Mouse (Mus musculus) embryonic facial prominence, embryonic 13.5 days (tissue): ENCODE measurements around the gene 2310003L06Rik. TPM values are rescaled to one million over a fixed set of nuclear protein-coding genes. Genes with fewer than 3 reads are reported as not detected.

Experiments used
- ATAC-seq: fragments of 200-750 bp; cut with Nextera tagmentation; 2 replicates; pipeline ENCODE4 v1.8.0; 2017; ENCODE audit warnings: low read depth; ENCODE audit not compliant: insufficient number of reproducible peaks, insufficient read depth, low FRiP score, low TSS enrichment
- H3K27ac ChIP-seq: fragments of 300-500 bp; sonication (generic); 2 replicates; pipeline ENCODE4 v1.5.1; 2015; ENCODE audit warnings: moderate library complexity, mild to moderate bottlenecking, inconsistent platforms
- H3K27me3 ChIP-seq: fragments of 300-500 bp; sonication (generic); 2 replicates; pipeline ENCODE4 v1.6.1; 2015; ENCODE audit warnings: mild to moderate bottlenecking, inconsistent platforms
- H3K36me3 ChIP-seq: fragments of 300-500 bp; sonication (generic); 2 replicates; pipeline ENCODE4 v1.6.1; 2015; ENCODE audit warnings: mild to moderate bottlenecking, inconsistent platforms
- H3K4me1 ChIP-seq: fragments of 300-500 bp; sonication (generic); 2 replicates; pipeline ENCODE4 v1.6.1; 2015; ENCODE audit warnings: inconsistent platforms
- H3K4me2 ChIP-seq: fragments of 300-500 bp; sonication (generic); 2 replicates; pipeline ENCODE4 v1.6.1; 2015; ENCODE audit warnings: moderate library complexity, mild to moderate bottlenecking, inconsistent platforms
- H3K4me3 ChIP-seq: fragments of 300-500 bp; sonication (generic); 2 replicates; pipeline ENCODE4 v1.5.1; 2015; ENCODE audit warnings: mild to moderate bottlenecking, inconsistent platforms
- H3K9ac ChIP-seq: fragments of 300-500 bp; sonication (generic); 2 replicates; pipeline ENCODE4 v1.6.1; 2015; ENCODE audit warnings: mild to moderate bottlenecking, inconsistent platforms
- H3K9me3 ChIP-seq: fragments of 300-500 bp; sonication (generic); 2 replicates; pipeline ENCODE4 v1.6.1; 2016; ENCODE audit warnings: inconsistent platforms
- WGBS: fragments of 180-500 bp; shearing (Covaris S2); methylation state at CpG from one replicate; pipeline ENCODE4 v1.1.7; 2015; ENCODE audit warnings: mixed read lengths; 5-methylcytosine and 5-hydroxymethylcytosine counted together
- polyA plus RNA-seq: library from polyadenylated mRNA; unstranded; fragments of >200 nt; fragmentation: Nextera tagmentation; extraction: Ambion mirVana; gene quantifications from 2 replicates; pipeline ENCODE4 v1.2.1, GENCODE M21; 2015

Gene 2310003L06Rik
- polyA plus RNA-seq, result 0.17 TPM in 1 of 2 replicates, not detected in the other

- 56% methylated on average over 2 of the region's 2 CpGs for WGBS
- no peak for ATAC-seq
Measured at GRCm38 (mm10) chr5:87969201-87969600, at the start of gene 2310003L06Rik, which contains the start of gene Gm28434. TSS of gene 2310003L06Rik (plus strand) at chr5:87969459. TSS of gene Gm28434 (plus strand) at chr5:87969517.

DNA sequence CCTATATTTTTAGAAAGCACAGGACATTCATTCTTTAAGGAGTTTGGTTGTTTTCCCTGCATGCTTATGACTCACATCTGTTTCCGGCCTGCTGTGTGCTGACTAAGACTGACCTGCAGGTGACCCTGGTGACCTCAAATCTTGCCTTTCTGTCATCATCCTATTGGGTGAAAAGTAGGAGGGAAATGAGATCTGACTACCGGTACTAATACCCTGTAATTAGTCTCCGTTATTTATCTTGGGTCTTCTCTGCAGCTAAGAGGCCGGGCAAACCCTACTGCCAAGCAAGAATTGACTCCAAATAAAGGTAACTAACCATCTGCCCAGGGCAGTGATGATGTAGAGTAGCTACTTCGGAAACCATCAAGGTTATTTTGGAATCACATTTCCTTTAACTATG lies 43.9 kb upstream of the 2310003L06Rik start, which contains the start of gene Csn3:
Gene Csn3, plus strand, starts transcription at position 208 of the 400 bp plus-strand sequence.
- H3K4me1 ChIP-seq, result no peaks in the 10 kb centered on the region
- ATAC-seq, result no peak
- WGBS, result 10% methylated on average over 5 of the region's 5 CpGs
- H3K9me3 ChIP-seq, result no peaks in the 10 kb centered on the region
- H3K36me3 ChIP-seq, result no peaks in the 10 kb centered on the region
- H3K27ac ChIP-seq, result no peak within 1 kb of the TSS
- no peak within 1 kb of the TSS for H3K4me2 ChIP-seq
- H3K27me3 ChIP-seq, result no peaks in the 10 kb centered on the region
- no peak within 1 kb of the TSS for H3K4me3 ChIP-seq
- no peak within 1 kb of the TSS for H3K9ac ChIP-seq

More at GRCm38 (mm10) chr5:87969201-87969600, at the start of gene 2310003L06Rik, which contains the start of gene Gm28434:
- Histone ChIP-seq H3K4me3 (no peak within 1 kb of the TSS), H3K36me3 (no peaks in the 10 kb centered on the region), H3K27me3 (no peaks in the 10 kb centered on the region), H3K4me1 (no peaks in the 10 kb centered on the region), H3K9me3 (no peaks in the 10 kb centered on the region), H3K27ac (no peak within 1 kb of the TSS), H3K4me2 (no peak within 1 kb of the TSS), H3K9ac (no peak within 1 kb of the TSS)

GRCm38 (mm10) chr5:87931603-87932002 lies 37.7 kb upstream of the 2310003L06Rik start:
- Histone ChIP-seq H3K4me2 (no peak overlapping the region), H3K9me3 (no peaks in the 10 kb centered on the region), H3K27ac (no peak overlapping the region), H3K9ac (no peak overlapping the region), H3K36me3 (no peaks in the 10 kb centered on the region), H3K27me3 (no peaks in the 10 kb centered on the region), H3K4me1 (no peaks in the 10 kb centered on the region), H3K4me3 (no peak overlapping the region)
- 28% methylated on average over 1 of the region's 1 CpGs for WGBS
- no peak for ATAC-seq

DNA sequence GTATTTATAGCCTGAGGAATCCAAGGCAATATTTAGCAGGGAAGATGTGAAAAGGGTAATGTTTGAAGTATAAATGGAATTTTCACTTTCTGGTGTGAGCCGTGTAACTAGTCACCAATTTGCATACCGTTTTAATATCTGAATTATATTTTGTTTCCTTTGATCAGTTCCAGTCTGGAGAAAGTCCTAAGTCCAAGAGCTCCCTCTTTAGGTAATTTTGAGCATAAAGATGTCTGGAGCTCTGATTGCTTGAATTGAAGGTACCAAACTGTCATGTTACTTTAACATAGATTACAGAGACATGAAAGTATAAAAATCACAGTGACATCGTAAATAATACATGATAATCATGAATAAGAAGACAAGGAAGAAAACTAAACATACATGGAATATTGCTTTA lies 28.5 kb upstream of the 2310003L06Rik start:
- Histone ChIP-seq H3K9ac (no peak overlapping the region), H3K27me3 (no peaks in the 10 kb centered on the region), H3K36me3 (no peaks in the 10 kb centered on the region), H3K4me1 (no peaks in the 10 kb centered on the region), H3K9me3 (no peaks in the 10 kb centered on the region), H3K4me2 (no peak overlapping the region), H3K27ac (no peak overlapping the region), H3K4me3 (no peak overlapping the region)
- no peak for ATAC-seq
- 29% methylated on average over 3 of the region's 3 CpGs for WGBS

- no peak for ATAC-seq
- no peaks in the 10 kb centered on the region for H3K9me3 ChIP-seq
- H3K27me3 ChIP-seq, result no peaks in the 10 kb centered on the region
- H3K4me1 ChIP-seq, result no peaks in the 10 kb centered on the region
- H3K4me3 ChIP-seq, result no peak overlapping the region
- no peak overlapping the region for H3K27ac ChIP-seq
- no peak overlapping the region for H3K9ac ChIP-seq
- H3K36me3 ChIP-seq, result no peaks in the 10 kb centered on the region
- H3K4me2 ChIP-seq, result no peak overlapping the region
Measured at GRCm38 (mm10) chr5:87942515-87942914, 26.7 kb upstream of the 2310003L06Rik start.

DNA sequence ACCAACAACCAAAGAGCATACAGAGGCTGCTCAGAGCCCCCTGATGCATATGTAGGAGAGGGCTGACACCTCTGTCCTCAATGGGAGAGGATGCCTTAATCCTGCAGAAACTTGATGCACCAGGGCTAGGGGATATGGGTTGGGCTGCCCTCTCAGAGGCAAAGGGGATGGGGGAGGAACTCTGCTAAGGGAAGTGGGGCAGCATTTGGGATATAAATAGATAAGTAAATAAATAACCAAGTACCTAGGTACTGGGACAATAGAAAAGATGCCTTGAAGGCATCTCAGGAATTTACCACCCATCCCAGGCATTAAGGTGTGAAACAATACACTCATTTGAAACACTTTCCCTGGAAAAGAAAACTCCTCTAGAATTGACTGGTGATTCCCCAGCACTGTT lies 17.4 kb upstream of the 2310003L06Rik start:
- ATAC-seq, result no peak
- H3K4me3 ChIP-seq, result no peak overlapping the region
- H3K27me3 ChIP-seq, result no peaks in the 10 kb centered on the region
- H3K27ac ChIP-seq, result no peak overlapping the region
- no peaks in the 10 kb centered on the region for H3K9me3 ChIP-seq
- H3K4me2 ChIP-seq, result no peak overlapping the region
- no peaks in the 10 kb centered on the region for H3K4me1 ChIP-seq
- H3K36me3 ChIP-seq, result no peaks in the 10 kb centered on the region
- no peak overlapping the region for H3K9ac ChIP-seq

GRCm38 (mm10) chr5:87979139-87979538 lies 9.9 kb downstream of the 2310003L06Rik start, which contains the start of gene Cabs1:
TSS of gene Cabs1 (plus strand) at chr5:87979439.
- Histone ChIP-seq H3K4me2 (no peak within 1 kb of the TSS), H3K9ac (no peak within 1 kb of the TSS), H3K36me3 (no peaks in the 10 kb centered on the region), H3K27me3 (no peaks in the 10 kb centered on the region), H3K4me3 (no peak within 1 kb of the TSS), H3K27ac (no peak within 1 kb of the TSS), H3K9me3 (no peaks in the 10 kb centered on the region), H3K4me1 (no peaks in the 10 kb centered on the region)
- 82% methylated on average over 3 of the region's 3 CpGs for WGBS
- no peak for ATAC-seq

DNA sequence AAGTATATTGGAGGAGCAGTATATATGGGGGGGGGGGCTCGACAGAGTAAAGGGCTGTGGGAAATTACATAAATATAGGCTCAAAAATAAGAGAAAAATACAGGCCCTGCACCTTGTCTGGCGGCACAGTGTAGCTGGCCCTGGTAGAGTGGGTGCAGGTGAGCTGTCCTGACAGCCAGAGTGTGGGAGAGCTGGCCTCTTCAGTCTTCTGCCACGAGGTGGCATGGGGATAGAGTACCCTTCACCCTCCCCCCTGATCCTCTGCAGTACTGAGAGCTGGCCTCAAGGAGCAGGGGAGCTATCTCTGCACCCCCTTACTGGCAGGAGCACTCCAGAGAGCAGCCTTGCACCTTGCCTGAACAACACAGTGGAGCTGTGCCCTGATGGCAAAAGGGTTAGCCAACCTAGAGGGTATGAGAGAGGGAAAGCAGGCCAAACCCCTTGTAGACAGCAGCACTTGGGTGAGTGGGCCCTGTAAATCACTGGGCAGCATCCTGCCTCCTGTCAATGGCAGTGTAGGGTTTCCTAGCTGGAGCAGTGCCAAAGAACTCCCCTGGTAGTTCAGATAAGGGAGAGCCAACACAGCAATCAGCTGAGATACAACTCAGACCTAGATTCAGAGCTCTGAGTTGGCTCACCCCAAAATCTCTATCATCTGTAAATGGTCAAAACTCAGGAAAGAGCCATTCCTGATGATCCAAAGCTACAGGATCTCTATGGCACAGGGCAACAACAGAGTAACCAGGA lies 13.4 kb downstream of the 2310003L06Rik start:
- no peak overlapping the region for H3K27ac ChIP-seq
- H3K4me1 ChIP-seq, result no peaks in the 10 kb centered on the region
- H3K9ac ChIP-seq, result no peak overlapping the region
- H3K36me3 ChIP-seq, result no peaks in the 10 kb centered on the region
- 66% methylated on average over 3 of the region's 3 CpGs for WGBS
- no peaks in the 10 kb centered on the region for H3K9me3 ChIP-seq
- no peak for ATAC-seq
- H3K4me3 ChIP-seq, result no peak overlapping the region
- no peaks in the 10 kb centered on the region for H3K27me3 ChIP-seq
- no peak overlapping the region for H3K4me2 ChIP-seq

- no peak for ATAC-seq
- no peak within 1 kb of the TSS for H3K4me2 ChIP-seq
- H3K9me3 ChIP-seq, result no peaks in the 10 kb centered on the region
- H3K27me3 ChIP-seq, result no peaks in the 10 kb centered on the region
- H3K9ac ChIP-seq, result no peak within 1 kb of the TSS
- 80% methylated on average over 3 of the region's 3 CpGs for WGBS
- H3K4me3 ChIP-seq, result no peak within 1 kb of the TSS
- H3K36me3 ChIP-seq, result no peaks in the 10 kb centered on the region
- no peaks in the 10 kb centered on the region for H3K4me1 ChIP-seq
- no peak within 1 kb of the TSS for H3K27ac ChIP-seq
Measured at GRCm38 (mm10) chr5:88002249-88002648, 33.0 kb downstream of the 2310003L06Rik start, which contains the start of gene Smr3a. TSS of gene Smr3a (plus strand) at chr5:88002549.

DNA sequence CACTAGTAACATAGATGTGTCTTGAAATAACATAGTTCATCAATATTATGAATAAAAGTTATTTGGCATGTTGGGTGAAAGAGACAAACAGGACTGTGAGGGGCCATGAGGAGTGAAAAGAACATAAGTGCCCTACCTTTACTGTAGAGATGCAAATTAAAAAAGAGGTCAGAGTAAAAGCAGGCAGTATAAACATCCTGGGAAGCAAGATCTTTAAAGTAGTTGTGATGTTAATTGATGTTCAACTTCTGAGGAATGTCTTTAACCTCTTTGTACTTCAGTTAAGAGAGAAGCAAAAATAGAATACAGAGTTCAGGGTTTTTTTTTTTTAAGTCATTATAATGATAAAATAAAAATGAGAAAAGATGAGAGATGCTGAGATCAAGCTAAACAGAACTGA lies 36.0 kb downstream of the 2310003L06Rik start:
- Histone ChIP-seq H3K27me3 (no peaks in the 10 kb centered on the region), H3K9me3 (no peaks in the 10 kb centered on the region), H3K4me3 (no peak overlapping the region), H3K4me2 (no peak overlapping the region), H3K9ac (no peak overlapping the region), H3K27ac (no peak overlapping the region), H3K36me3 (no peaks in the 10 kb centered on the region), H3K4me1 (no peaks in the 10 kb centered on the region)
- ATAC-seq, result no peak
